Mouse (Mus musculus) layer of hippocampus, adult 9-10 months (tissue): ENCODE measurements around the gene Ppfibp2.

ENCODE experiments used
- DNase-seq: peaks from one replicate; pipeline ENCODE4 v3.0.0; 2022; ENCODE audit warnings: low spot score

Gene Ppfibp2

GRCm38 (mm10) chr7:107594857-107595402, at the start of gene Ppfibp2:
Gene Ppfibp2 (plus strand): TSS chr7:107595207.
- DNase-seq, result peak; percentile 74

- DNase-seq, result no peak
Observed at GRCm38 (mm10) chr7:107547872-107548271, 47.1 kb upstream of the Ppfibp2 start.

GRCm38 (mm10) chr7:107553461-107553860, 41.5 kb upstream of the Ppfibp2 start:
- DNase-seq, result no peak

GRCm38 (mm10) chr7:107555906-107556305, 39.1 kb upstream of the Ppfibp2 start:
- DNase-seq, result no peak

- DNase-seq, result no peak
Observed at GRCm38 (mm10) chr7:107560675-107561074, 34.3 kb upstream of the Ppfibp2 start.

- DNase-seq, result no peak
Observed at GRCm38 (mm10) chr7:107561584-107561983, 33.4 kb upstream of the Ppfibp2 start.

GRCm38 (mm10) chr7:107563727-107564126, 31.3 kb upstream of the Ppfibp2 start:
- DNase-seq, result no peak

- peak; percentile 3 for DNase-seq
Observed at GRCm38 (mm10) chr7:107567261-107567671, 27.7 kb upstream of the Ppfibp2 start, which contains the start of gene Olfml1. Gene Olfml1 (plus strand): TSS chr7:107567446.

GRCm38 (mm10) chr7:107567674-107568073, 27.3 kb upstream of the Ppfibp2 start:
- no peak for DNase-seq

GRCm38 (mm10) chr7:107568971-107569370, 26.0 kb upstream of the Ppfibp2 start:
- DNase-seq, result no peak

- DNase-seq, result no peak
Observed at GRCm38 (mm10) chr7:107573856-107574255, 21.2 kb upstream of the Ppfibp2 start.

GRCm38 (mm10) chr7:107574276-107574675, 20.7 kb upstream of the Ppfibp2 start:
- no peak for DNase-seq

- no peak for DNase-seq
Observed at GRCm38 (mm10) chr7:107592641-107593040, 2.4 kb upstream of the Ppfibp2 start.

- no peak for DNase-seq
Observed at GRCm38 (mm10) chr7:107593904-107594303, 1.1 kb upstream of the Ppfibp2 start.

- no peak for DNase-seq
Observed at GRCm38 (mm10) chr7:107594325-107594856, 616 bp upstream of the Ppfibp2 start.

GRCm38 (mm10) chr7:107595426-107595825, 419 bp downstream of the Ppfibp2 start:
- no peak for DNase-seq

- DNase-seq, result no peak
Observed at GRCm38 (mm10) chr7:107596753-107597152, 1.7 kb downstream of the Ppfibp2 start.

GRCm38 (mm10) chr7:107597956-107598355, 2.9 kb downstream of the Ppfibp2 start:
- DNase-seq, result no peak

- no peak for DNase-seq
Observed at GRCm38 (mm10) chr7:107600651-107601050, 5.6 kb downstream of the Ppfibp2 start.

- no peak for DNase-seq
Observed at GRCm38 (mm10) chr7:107602505-107602904, 7.5 kb downstream of the Ppfibp2 start.

- DNase-seq, result no peak
Observed at GRCm38 (mm10) chr7:107602913-107603312, 7.9 kb downstream of the Ppfibp2 start.

GRCm38 (mm10) chr7:107607766-107608165, 12.8 kb downstream of the Ppfibp2 start:
- no peak for DNase-seq

- no peak for DNase-seq
Observed at GRCm38 (mm10) chr7:107609622-107610255, 14.7 kb downstream of the Ppfibp2 start.

GRCm38 (mm10) chr7:107610880-107611279, 15.9 kb downstream of the Ppfibp2 start:
- no peak for DNase-seq
